Mouse (Mus musculus): ENCODE results near the gene Myh6. TPM values are rescaled to one million over a fixed set of nuclear protein-coding genes. Genes with fewer than 3 reads are reported as not detected.
A peak's percentile ranks its signal among the peaks of the same experiment; 100 is the strongest.
"Not testable (repeated sequence)": the region's sequence is repeated elsewhere in the genome, so short reads cannot be mapped to it uniquely, and the experiment has no call there.

Gene Myh6
- polyA plus RNA-seq, 1 experiment from 2014 or later = 2,306 TPM

GRCm38 (mm10) chr14:55005967-55006366 is 39.2 kb upstream of the Myh6 start:
- H3K27me3 ChIP-seq (ENCODE audit: control insufficient read depth, insufficient read depth, low read length) = no peaks in the 10 kb centered on the region
- H3K4me2 ChIP-seq = no peak overlapping the region
- H3K9me3 ChIP-seq (replicated peaks; ENCODE audit: control insufficient read depth, low read length) = no peaks in the 10 kb centered on the region
- H3K36me3 ChIP-seq (ENCODE audit: control insufficient read depth, insufficient read depth, low read length) = no peaks in the 10 kb centered on the region
- 77% methylated on average over 8 of the region's 8 CpGs for WGBS (ENCODE audit: insufficient replicate concordance)
- no peak for ATAC-seq (replicated peaks; ENCODE audit: insufficient number of reproducible peaks, low FRiP score, low TSS enrichment)
- H3K4me1 ChIP-seq (ENCODE audit: control insufficient read depth, insufficient read depth, low read length) = peaks cover 29% of the 10 kb centered on the region
- H3K27ac ChIP-seq (ENCODE audit: low read depth, low read length) = peak overlapping the region; percentile 100
- no peak overlapping the region for H3K4me3 ChIP-seq (ENCODE audit: low read depth, low read length)
- H3K9ac ChIP-seq (ENCODE audit: low read depth, low read length) = no peak overlapping the region

- no peaks in the 10 kb centered on the region for H3K27me3 ChIP-seq (ENCODE audit: control insufficient read depth, insufficient read depth, low read length)
- H3K9ac ChIP-seq (ENCODE audit: low read depth, low read length) = peak overlapping the region; percentile 60
- no peaks in the 10 kb centered on the region for H3K9me3 ChIP-seq (replicated peaks; ENCODE audit: control insufficient read depth, low read length)
- 50% methylated on average over 2 of the region's 2 CpGs for WGBS (ENCODE audit: insufficient replicate concordance)
- H3K4me3 ChIP-seq (ENCODE audit: low read depth, low read length) = no peak overlapping the region
- no peak for ATAC-seq (replicated peaks; ENCODE audit: insufficient number of reproducible peaks, low FRiP score, low TSS enrichment)
- H3K4me2 ChIP-seq = peak overlapping the region; percentile 60; the same call in 1 of the 2 replicates
- peak overlapping the region; percentile 100 for H3K27ac ChIP-seq (ENCODE audit: low read depth, low read length)
- peaks cover 32% of the 10 kb centered on the region for H3K4me1 ChIP-seq (ENCODE audit: control insufficient read depth, insufficient read depth, low read length)
- no peaks in the 10 kb centered on the region for H3K36me3 ChIP-seq (ENCODE audit: control insufficient read depth, insufficient read depth, low read length)
Observed at GRCm38 (mm10) chr14:55005506-55005905, 38.8 kb upstream of the Myh6 start.

- WGBS (ENCODE audit: insufficient replicate concordance) = 27% methylated on average over 18 of the region's 18 CpGs
- peak; percentile 71 for ATAC-seq (replicated peaks; ENCODE audit: insufficient number of reproducible peaks, low FRiP score, low TSS enrichment)
- H3K27ac ChIP-seq (ENCODE audit: low read depth, low read length) = peak overlapping the region; percentile 100
- no peaks in the 10 kb centered on the region for H3K9me3 ChIP-seq (replicated peaks; ENCODE audit: control insufficient read depth, low read length)
- H3K4me2 ChIP-seq = peak overlapping the region; percentile 60
- H3K4me1 ChIP-seq (ENCODE audit: control insufficient read depth, insufficient read depth, low read length) = peaks cover 32% of the 10 kb centered on the region
- H3K36me3 ChIP-seq (ENCODE audit: control insufficient read depth, insufficient read depth, low read length) = no peaks in the 10 kb centered on the region
- no peaks in the 10 kb centered on the region for H3K27me3 ChIP-seq (ENCODE audit: control insufficient read depth, insufficient read depth, low read length)
- peak overlapping the region; percentile 74 for H3K9ac ChIP-seq (ENCODE audit: low read depth, low read length)
- peak overlapping the region; percentile 30; the same call in 1 of the 2 replicates for H3K4me3 ChIP-seq (ENCODE audit: low read depth, low read length)
Observed at GRCm38 (mm10) chr14:55003878-55004855, 37.4 kb upstream of the Myh6 start.

GRCm38 (mm10) chr14:55002687-55003120 is 36.0 kb upstream of the Myh6 start:
- Histone ChIP-seq H3K36me3 (ENCODE audit: control insufficient read depth, insufficient read depth, low read length) (no peaks in the 10 kb centered on the region), H3K9ac (ENCODE audit: low read depth, low read length) (peak overlapping the region; percentile 74), H3K4me2 (peak overlapping the region; percentile 46), H3K4me1 (ENCODE audit: control insufficient read depth, insufficient read depth, low read length) (peaks cover 35% of the 10 kb centered on the region), H3K27me3 (ENCODE audit: control insufficient read depth, insufficient read depth, low read length) (no peaks in the 10 kb centered on the region), H3K27ac (ENCODE audit: low read depth, low read length) (peak overlapping the region; percentile 100), H3K9me3 (replicated peaks; ENCODE audit: control insufficient read depth, low read length) (no peaks in the 10 kb centered on the region), H3K4me3 (ENCODE audit: low read depth, low read length) (no peak overlapping the region)
- no peak for ATAC-seq (replicated peaks; ENCODE audit: insufficient number of reproducible peaks, low FRiP score, low TSS enrichment)
- 36% methylated on average over 7 of the region's 7 CpGs for WGBS (ENCODE audit: insufficient replicate concordance)

- H3K4me2 ChIP-seq = peak overlapping the region; percentile 46
- no peak for ATAC-seq (replicated peaks; ENCODE audit: insufficient number of reproducible peaks, low FRiP score, low TSS enrichment)
- peaks cover 35% of the 10 kb centered on the region for H3K4me1 ChIP-seq (ENCODE audit: control insufficient read depth, insufficient read depth, low read length)
- 28% methylated on average over 12 of the region's 12 CpGs for WGBS (ENCODE audit: insufficient replicate concordance)
- peak overlapping the region; percentile 100 for H3K27ac ChIP-seq (ENCODE audit: low read depth, low read length)
- no peak overlapping the region for H3K4me3 ChIP-seq (ENCODE audit: low read depth, low read length)
- H3K27me3 ChIP-seq (ENCODE audit: control insufficient read depth, insufficient read depth, low read length) = no peaks in the 10 kb centered on the region; the same call in 1 of the 2 replicates
- no peaks in the 10 kb centered on the region for H3K9me3 ChIP-seq (replicated peaks; ENCODE audit: control insufficient read depth, low read length)
- peak overlapping the region; percentile 1 for H3K9ac ChIP-seq (ENCODE audit: low read depth, low read length)
- H3K36me3 ChIP-seq (ENCODE audit: control insufficient read depth, insufficient read depth, low read length) = no peaks in the 10 kb centered on the region
Observed at GRCm38 (mm10) chr14:55001938-55002686, 35.4 kb upstream of the Myh6 start.

- Histone ChIP-seq H3K4me2 (no peak overlapping the region), H3K4me1 (ENCODE audit: control insufficient read depth, insufficient read depth, low read length) (peaks cover 35% of the 10 kb centered on the region), H3K27ac (ENCODE audit: low read depth, low read length) (peak overlapping the region; percentile 58; the same call in 1 of the 2 replicates), H3K27me3 (ENCODE audit: control insufficient read depth, insufficient read depth, low read length) (peaks cover 5% of the 10 kb centered on the region; the same call in 1 of the 2 replicates), H3K4me3 (ENCODE audit: low read depth, low read length) (no peak overlapping the region), H3K9ac (ENCODE audit: low read depth, low read length) (no peak overlapping the region), H3K9me3 (replicated peaks; ENCODE audit: control insufficient read depth, low read length) (no peaks in the 10 kb centered on the region), H3K36me3 (ENCODE audit: control insufficient read depth, insufficient read depth, low read length) (no peaks in the 10 kb centered on the region)
- ATAC-seq (replicated peaks; ENCODE audit: insufficient number of reproducible peaks, low FRiP score, low TSS enrichment) = no peak
- WGBS (ENCODE audit: insufficient replicate concordance) = 94% methylated on average over 2 of the region's 2 CpGs
Observed at GRCm38 (mm10) chr14:55001446-55001845, 34.7 kb upstream of the Myh6 start.

- peaks cover 7% of the 10 kb centered on the region; the same call in 1 of the 2 replicates for H3K27me3 ChIP-seq (ENCODE audit: control insufficient read depth, insufficient read depth, low read length)
- H3K36me3 ChIP-seq (ENCODE audit: control insufficient read depth, insufficient read depth, low read length) = no peaks in the 10 kb centered on the region
- H3K4me2 ChIP-seq = no peak overlapping the region
- ATAC-seq (replicated peaks; ENCODE audit: insufficient number of reproducible peaks, low FRiP score, low TSS enrichment) = no peak
- H3K9me3 ChIP-seq (replicated peaks; ENCODE audit: control insufficient read depth, low read length) = no peaks in the 10 kb centered on the region
- H3K9ac ChIP-seq (ENCODE audit: low read depth, low read length) = no peak overlapping the region
- peak overlapping the region; percentile 58 for H3K27ac ChIP-seq (ENCODE audit: low read depth, low read length)
- H3K4me1 ChIP-seq (ENCODE audit: control insufficient read depth, insufficient read depth, low read length) = peaks cover 40% of the 10 kb centered on the region
- 77% methylated on average over 6 of the region's 6 CpGs for WGBS (ENCODE audit: insufficient replicate concordance)
- H3K4me3 ChIP-seq (ENCODE audit: low read depth, low read length) = no peak overlapping the region
Observed at GRCm38 (mm10) chr14:55000814-55001213, 34.1 kb upstream of the Myh6 start.

- not testable (repeated sequence) for ATAC-seq (replicated peaks; ENCODE audit: insufficient number of reproducible peaks, low FRiP score, low TSS enrichment); H3K27me3 ChIP-seq (ENCODE audit: control insufficient read depth, insufficient read depth, low read length); H3K36me3 ChIP-seq (ENCODE audit: control insufficient read depth, insufficient read depth, low read length); H3K27ac ChIP-seq (ENCODE audit: low read depth, low read length); H3K9ac ChIP-seq (ENCODE audit: low read depth, low read length); H3K4me2 ChIP-seq; H3K9me3 ChIP-seq (replicated peaks; ENCODE audit: control insufficient read depth, low read length); H3K4me3 ChIP-seq (ENCODE audit: low read depth, low read length)
- WGBS (ENCODE audit: insufficient replicate concordance) = 77% methylated on average over 5 of the region's 5 CpGs
- peaks cover 48% of the 10 kb centered on the region for H3K4me1 ChIP-seq (ENCODE audit: control insufficient read depth, insufficient read depth, low read length)
Observed at GRCm38 (mm10) chr14:54999868-55000267, 33.1 kb upstream of the Myh6 start.

Data from heart, embryonic 11.5 days (tissue).